Mouse (Mus musculus): ENCODE measurements at regions not wholly inside any gene's neighbourhood (a gene's known extent, or its start where the extent isn't known, plus 50 kb on each side); places are given as distances from the start of the nearest gene placed in this dataset.

- DNase-seq (ENCODE audit: low spot score) = no peak
These were observed 2010.6 kb downstream of the A830018L16Rik start for GRCm38 (mm10) chr1:13424524-13424923.

DNA sequence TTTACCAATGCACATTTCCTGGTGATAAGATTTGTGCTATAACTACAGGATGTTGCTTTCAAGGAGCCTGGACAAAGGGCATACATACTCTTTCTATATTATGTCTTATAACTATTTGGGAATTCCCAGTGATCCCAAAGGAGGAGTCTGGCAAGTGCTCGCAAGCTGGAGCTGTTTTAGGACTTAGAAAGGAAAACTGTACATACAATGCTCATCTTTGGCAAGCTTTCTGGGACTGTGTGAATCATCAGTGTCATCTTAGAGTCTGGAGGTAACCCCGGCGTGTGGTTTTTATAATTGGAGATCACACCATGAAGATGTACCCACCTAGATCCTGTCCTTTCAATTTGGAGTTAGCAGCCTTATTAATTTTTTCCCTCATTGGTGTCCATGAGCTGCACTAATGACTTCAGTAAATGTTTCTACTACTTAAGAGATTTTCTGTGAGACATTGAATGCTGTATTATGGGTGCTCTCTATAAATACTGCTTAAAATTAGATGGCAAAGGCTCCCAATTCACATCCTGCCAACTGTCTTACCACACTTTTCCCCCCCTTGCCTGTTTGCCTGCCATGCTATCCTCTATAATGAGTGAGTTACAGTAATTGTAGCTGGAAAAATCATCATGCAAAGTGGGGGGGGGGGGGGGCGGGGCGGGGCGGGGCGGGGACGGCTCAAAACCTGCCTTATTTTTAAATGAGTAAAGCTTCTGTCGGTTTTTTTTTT is 2011.9 kb downstream of the A830018L16Rik start:
- no peak for DNase-seq (ENCODE audit: low spot score)

GRCm38 (mm10) chr1:13426328-13427067 is 2012.6 kb downstream of the A830018L16Rik start:
- DNase-seq (ENCODE audit: low spot score) = peak; percentile 64

DNA sequence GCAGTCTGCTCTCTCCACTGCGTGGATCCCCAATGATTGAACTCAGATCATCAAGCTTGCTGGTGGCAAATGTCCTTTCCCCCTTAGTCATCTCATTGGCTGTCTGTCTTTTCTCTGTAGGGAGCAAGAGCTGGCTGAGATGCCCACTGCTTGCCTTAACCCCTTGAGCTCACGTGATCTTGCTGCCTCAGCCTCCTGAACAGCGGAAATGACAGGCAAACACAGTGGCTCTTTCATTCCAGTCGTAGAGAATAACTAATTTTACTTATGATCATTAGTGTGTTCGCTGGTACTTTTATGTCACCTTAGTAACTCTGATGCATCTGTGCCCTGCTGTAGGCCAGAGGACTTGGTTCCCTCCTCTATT is 2013.1 kb downstream of the A830018L16Rik start:
- no peak for DNase-seq (ENCODE audit: low spot score)

DNA sequence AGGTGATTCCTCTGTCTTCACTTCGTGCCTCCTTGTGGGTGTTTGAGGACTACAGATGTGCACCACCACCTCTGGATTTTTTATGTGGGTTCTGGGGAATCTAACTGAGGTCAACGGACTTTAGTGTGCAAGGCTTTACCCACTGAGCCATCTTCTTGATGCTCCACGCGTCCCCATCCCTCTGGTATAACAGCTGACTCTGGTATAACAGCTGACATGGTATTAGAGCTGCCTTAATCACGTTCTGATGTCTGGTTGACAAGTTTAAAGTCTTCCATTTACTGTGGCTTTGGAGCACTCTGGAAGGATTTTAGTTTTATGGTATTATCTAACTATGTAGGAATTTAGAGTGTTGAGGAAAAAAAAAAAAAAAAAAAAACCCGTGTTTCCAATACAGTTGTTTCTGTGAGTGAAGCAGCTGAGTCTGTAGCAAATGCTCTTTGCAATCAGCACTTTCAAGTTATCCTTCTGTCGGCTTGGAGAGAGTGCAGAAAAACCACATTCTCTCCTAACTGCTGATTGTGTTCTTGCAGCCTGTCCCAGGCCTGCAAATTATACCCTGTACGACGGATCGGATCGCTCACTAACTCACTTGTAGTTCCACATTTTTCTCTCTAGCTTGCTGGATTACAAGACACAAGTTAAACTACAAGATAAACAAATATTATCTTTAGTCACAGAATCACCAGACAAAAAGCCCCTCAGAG is 2013.7 kb downstream of the A830018L16Rik start:
- DNase-seq (ENCODE audit: low spot score) = no peak

DNA sequence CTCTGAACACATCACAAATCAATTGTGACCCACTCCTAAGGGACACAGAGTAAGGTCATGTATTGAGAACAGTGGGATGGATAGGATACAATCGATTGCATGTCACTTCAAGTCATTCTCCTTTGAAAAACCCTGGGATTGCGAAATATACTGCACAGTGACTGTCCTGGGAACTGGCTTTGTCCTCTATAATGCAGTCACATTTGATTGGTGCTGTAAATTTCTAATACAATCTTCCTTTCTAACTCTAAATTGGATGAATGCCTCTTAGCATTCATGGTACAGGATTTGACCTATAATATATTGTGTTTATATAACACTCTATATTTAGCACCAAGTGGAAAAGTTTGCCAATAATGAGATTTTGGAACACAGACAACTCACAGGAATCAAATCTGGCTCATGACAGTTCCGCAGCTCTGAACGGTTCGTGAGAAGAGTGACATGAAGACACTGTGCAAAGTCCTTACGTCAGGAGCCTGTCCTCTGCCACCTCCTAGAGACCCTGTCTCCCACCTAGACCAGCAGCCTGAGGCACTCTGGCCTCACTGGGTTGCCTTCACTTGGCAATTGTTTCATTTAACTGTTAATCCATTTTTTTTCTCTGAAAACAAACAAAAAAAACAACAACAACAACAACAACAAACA is 2024.0 kb downstream of the A830018L16Rik start:
- DNase-seq (ENCODE audit: low spot score) = no peak

GRCm38 (mm10) chr1:13442366-13442765 is 2028.5 kb downstream of the A830018L16Rik start:
- no peak for DNase-seq (ENCODE audit: low spot score)

GRCm38 (mm10) chr1:13454534-13454933 is 2040.6 kb downstream of the A830018L16Rik start:
- no peak for DNase-seq (ENCODE audit: low spot score)

DNA sequence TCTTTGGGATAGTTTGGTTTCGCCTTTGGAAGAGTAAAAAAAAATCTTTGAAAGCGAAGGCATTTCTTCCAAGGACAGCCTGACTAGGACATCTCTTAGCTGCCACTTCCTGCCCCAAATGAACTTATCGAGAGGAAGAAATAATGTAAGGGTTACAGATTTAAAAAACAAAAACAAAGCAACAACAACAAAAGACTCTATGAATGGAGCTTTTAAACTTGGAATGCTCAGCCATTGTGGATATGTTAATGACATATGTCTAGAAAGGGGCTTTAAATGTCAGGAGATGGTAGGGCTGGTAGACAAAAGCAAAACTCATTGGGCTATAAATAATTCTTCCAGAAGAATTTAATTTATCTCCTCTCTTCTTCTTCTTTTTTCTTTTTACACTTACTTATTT is 2041.7 kb downstream of the A830018L16Rik start:
- no peak for DNase-seq (ENCODE audit: low spot score)

GRCm38 (mm10) chr1:13464311-13464710 is 2050.4 kb downstream of the A830018L16Rik start:
- DNase-seq (ENCODE audit: low spot score) = no peak

DNA sequence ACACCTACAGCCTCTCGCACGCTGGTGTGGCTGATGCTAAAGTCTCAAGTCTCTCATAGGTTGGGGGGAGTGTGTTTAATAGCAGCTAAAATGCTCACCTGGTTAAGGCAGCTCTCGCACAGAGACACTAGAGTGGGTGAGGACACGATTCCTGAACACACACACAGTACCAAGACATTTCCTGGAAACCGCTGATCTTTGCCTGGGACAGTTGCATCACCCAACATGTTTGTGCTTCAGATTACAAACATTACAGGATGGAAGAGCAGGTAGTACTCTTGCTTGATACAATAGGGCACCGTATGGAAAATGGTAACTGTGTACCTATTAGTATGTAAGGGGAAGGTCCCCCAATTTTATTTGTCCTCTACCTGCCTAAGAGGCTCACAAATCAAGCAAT is 2053.3 kb downstream of the A830018L16Rik start:
- DNase-seq (ENCODE audit: low spot score) = no peak

GRCm38 (mm10) chr1:13467886-13468630 is 2054.2 kb downstream of the A830018L16Rik start:
- no peak for DNase-seq (ENCODE audit: low spot score)

GRCm38 (mm10) chr1:13494727-13495404 is 2081.0 kb downstream of the A830018L16Rik start:
- DNase-seq (ENCODE audit: low spot score) = no peak

- DNase-seq (ENCODE audit: low spot score) = peak; percentile 42
These were observed 2082.5 kb downstream of the A830018L16Rik start for GRCm38 (mm10) chr1:13496386-13496785.

DNA sequence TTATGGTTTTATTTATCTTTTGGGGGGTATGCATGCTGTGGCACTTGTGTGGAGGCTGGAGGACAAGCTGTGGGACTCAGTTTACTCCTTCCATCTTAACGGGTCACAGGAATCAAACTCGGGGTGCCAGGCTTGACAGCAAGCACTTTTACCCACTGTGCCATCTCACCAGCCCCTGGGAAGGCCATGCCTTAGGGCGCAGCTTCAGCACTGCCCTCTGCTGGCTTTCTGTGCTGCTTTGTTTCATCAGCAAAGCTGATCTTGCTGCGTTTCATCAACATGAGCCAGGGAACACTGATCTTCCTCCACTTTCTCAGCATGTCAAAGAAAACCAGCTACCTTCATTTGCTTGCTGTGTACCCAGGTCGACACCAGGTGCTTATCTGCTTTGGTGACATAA is 2086.6 kb downstream of the A830018L16Rik start:
- peak; percentile 61 for DNase-seq (ENCODE audit: low spot score)

DNA sequence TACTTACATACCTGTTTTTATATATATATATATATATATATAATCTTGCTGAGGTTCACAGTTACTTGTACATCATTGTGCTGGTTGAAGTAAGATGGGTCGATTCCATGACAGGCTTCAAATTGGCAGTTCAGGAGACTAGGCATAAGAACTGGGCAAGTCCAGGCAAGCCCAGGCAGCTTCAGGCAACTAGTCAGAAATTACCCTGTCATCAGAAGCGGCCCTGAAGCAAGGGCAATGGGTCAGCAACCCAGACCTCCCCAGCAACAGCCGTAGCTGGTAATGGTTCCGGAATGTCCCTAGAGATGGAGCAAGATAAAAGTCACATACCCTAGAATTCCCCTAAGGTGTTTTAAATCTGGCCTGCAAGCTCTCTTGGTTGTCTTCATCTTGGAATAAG is 2088.0 kb downstream of the A830018L16Rik start:
- no peak for DNase-seq (ENCODE audit: low spot score)

GRCm38 (mm10) chr1:13513761-13514160 is 2099.9 kb downstream of the A830018L16Rik start:
- DNase-seq (ENCODE audit: low spot score) = no peak

Data from urinary bladder, postnatal 14 days (tissue).